Mouse (Mus musculus) Muller cell, postnatal 12 days (primary cell): Measurements from ENCODE around the gene Col4a2.
"Not testable (repeated sequence)": the region's sequence is repeated elsewhere in the genome, so short reads cannot be mapped to it uniquely, and the experiment has no call there.

Source experiments
- DNase-seq: peaks from one replicate; pipeline ENCODE4 v3.0.0-alpha.2; 2015; ENCODE audit errors: inconsistent ontology term

Gene Col4a2

GRCm38 (mm10) chr8:11457278-11457677 is 144.7 kb downstream of the Col4a2 start:
- peak; percentile 93 for DNase-seq

GRCm38 (mm10) chr8:11457981-11458836 is 145.6 kb downstream of the Col4a2 start:
- peak; percentile 49 for DNase-seq

- no peak for DNase-seq
Measured at GRCm38 (mm10) chr8:11459016-11459415, 146.4 kb downstream of the Col4a2 start.

GRCm38 (mm10) chr8:11460934-11461333 is 148.3 kb downstream of the Col4a2 start:
- DNase-seq, result peak; percentile 60

GRCm38 (mm10) chr8:11461847-11462246 is 149.2 kb downstream of the Col4a2 start:
- no peak for DNase-seq

GRCm38 (mm10) chr8:11462641-11463040 is 150.0 kb downstream of the Col4a2 start:
- DNase-seq, result no peak

GRCm38 (mm10) chr8:11463541-11463888 is 150.9 kb downstream of the Col4a2 start:
- no peak for DNase-seq

- DNase-seq, result peak; percentile 75
Measured at GRCm38 (mm10) chr8:11463889-11464706, 151.5 kb downstream of the Col4a2 start.

- DNase-seq, result no peak
Measured at GRCm38 (mm10) chr8:11464707-11464964, 152.0 kb downstream of the Col4a2 start.

GRCm38 (mm10) chr8:11465619-11466018 is 153.0 kb downstream of the Col4a2 start:
- DNase-seq, result no peak

GRCm38 (mm10) chr8:11466528-11466927 is 153.9 kb downstream of the Col4a2 start:
- not testable (repeated sequence) for DNase-seq

GRCm38 (mm10) chr8:11469095-11469494 is 156.5 kb downstream of the Col4a2 start:
- DNase-seq, result peak; percentile 42

GRCm38 (mm10) chr8:11470694-11471093 is 158.1 kb downstream of the Col4a2 start:
- peak; percentile 34 for DNase-seq

- DNase-seq, result peak; percentile 59
Measured at GRCm38 (mm10) chr8:11471309-11471708, 158.7 kb downstream of the Col4a2 start.

- no peak for DNase-seq
Measured at GRCm38 (mm10) chr8:11473072-11473471, 160.5 kb downstream of the Col4a2 start.

- no peak for DNase-seq
Measured at GRCm38 (mm10) chr8:11475397-11475796, 162.8 kb downstream of the Col4a2 start.

- no peak for DNase-seq
Measured at GRCm38 (mm10) chr8:11475876-11476275, 163.3 kb downstream of the Col4a2 start.

GRCm38 (mm10) chr8:11476338-11477177 is 164.0 kb downstream of the Col4a2 start:
- peak; percentile 93 for DNase-seq

GRCm38 (mm10) chr8:11477178-11477553 is 164.6 kb downstream of the Col4a2 start:
- no peak for DNase-seq

- DNase-seq, result peak; percentile 80
Measured at GRCm38 (mm10) chr8:11477811-11478761, 165.5 kb downstream of the Col4a2 start, which contains the start of gene Rab20. TSS of gene Rab20 (minus strand) at chr8:11478710.
